In the genomic region with DNA sequence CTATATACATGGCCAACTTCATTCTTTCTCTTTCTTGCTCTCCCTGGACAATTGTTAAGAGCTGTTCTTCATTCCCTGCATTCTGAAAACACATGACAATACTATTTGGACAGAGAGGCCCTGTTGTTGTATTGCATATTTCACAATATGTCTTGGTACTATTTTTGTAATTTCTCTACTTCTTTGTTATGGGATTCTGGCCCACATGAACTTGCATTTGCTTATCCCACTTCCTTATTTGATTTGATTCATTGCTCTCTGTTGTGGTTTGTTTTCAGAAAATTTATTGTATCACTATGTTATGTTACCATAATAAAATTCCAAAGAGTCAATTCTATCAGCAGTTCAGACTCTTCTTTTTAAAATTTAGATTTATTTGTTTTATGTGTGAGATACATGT, we compare ENCODE assay signal across 13 mouse cellular contexts.
"Had no signal": no experiment of that assay in that cellular context is flagged by ENCODE, and none has a peak within 500 bp of the region (broad histone marks: within the 10 kb centered on the region; RNA-seq: fewer than 3 reads in every experiment).

No protein-coding gene starts in this region.

- H3K9ac ChIP-seq: liver, embryonic 13.5 days; liver, postnatal 0 days; lung, embryonic 15.5 days; midbrain, embryonic 12.5 days; neural tube, embryonic 12.5 days; stomach, embryonic 15.5 days had no signal

- H3K4me1 ChIP-seq: liver, embryonic 13.5 days; lung, embryonic 15.5 days; midbrain, embryonic 12.5 days; neural tube, embryonic 12.5 days; stomach, embryonic 15.5 days had no signal

- H3K4me3 ChIP-seq: liver, embryonic 13.5 days; lung, embryonic 15.5 days; midbrain, embryonic 12.5 days; neural tube, embryonic 12.5 days; stomach, embryonic 15.5 days had no signal

- DNase-seq: kidney, adult 18-20 months; kidney, postnatal 10 days; left cerebral cortex, postnatal 4 days; liver, embryonic 13.5 days; liver, postnatal 0 days; lung, postnatal 36 days; right cerebral cortex, postnatal 4 days; thymus, adult 2 months; thymus, postnatal 25 days had no signal

- H3K27ac ChIP-seq: liver, embryonic 13.5 days; lung, embryonic 15.5 days; midbrain, embryonic 12.5 days; neural tube, embryonic 12.5 days; stomach, embryonic 15.5 days had no signal

- H3K36me3 ChIP-seq: liver, embryonic 13.5 days; lung, embryonic 15.5 days; midbrain, embryonic 12.5 days; neural tube, embryonic 12.5 days; stomach, embryonic 15.5 days had no signal

- H3K9me3 ChIP-seq: liver, embryonic 13.5 days; lung, embryonic 15.5 days; midbrain, embryonic 12.5 days; stomach, embryonic 15.5 days had no signal

- H3K4me2 ChIP-seq: liver, embryonic 13.5 days; lung, embryonic 15.5 days; midbrain, embryonic 12.5 days; neural tube, embryonic 12.5 days; stomach, embryonic 15.5 days had no signal

- H3K27me3 ChIP-seq: liver, embryonic 13.5 days; lung, embryonic 15.5 days; midbrain, embryonic 12.5 days; neural tube, embryonic 12.5 days; stomach, embryonic 15.5 days had no signal
